Mouse (Mus musculus) brain, embryonic 14.5 days (tissue): ENCODE data around the gene Sept3.

Source experiments
- CTCF ChIP-seq: fragments of 200-500 bp; IDR thresholded peaks from 2 replicates; pipeline ENCODE4 v1.5.1; 2012; ENCODE audit warnings: inconsistent platforms, mild to moderate bottlenecking, moderate library complexity, borderline replicate concordance; ENCODE audit not compliant: insufficient read depth, insufficient read length; ENCODE audit errors: extremely low read depth
- POLR2A ChIP-seq: fragments of 200-500 bp; IDR thresholded peaks from 2 replicates; pipeline ENCODE4 v1.6.1; 2012; ENCODE audit warnings: mild to moderate bottlenecking, inconsistent platforms, borderline replicate concordance; ENCODE audit not compliant: poor library complexity, insufficient read depth, insufficient read length, severe bottlenecking; ENCODE audit errors: extremely low read depth

GRCm38 (mm10) chr15:82271201-82271600, 3.5 kb upstream of the Sept3 start:
- TF ChIP-seq POLR2A (no peak), CTCF (peak; percentile 98)
